Mouse (Mus musculus): ENCODE measurements around the gene Slc25a21.

GRCm38 (mm10) chr12:56829945-56830344 lies 367.3 kb downstream of the Slc25a21 start:
- no peak for TF ChIP-seq CTCF (IDR thresholded peaks at IDR 0.05; ENCODE audit: extremely low read depth, insufficient read length, insufficient replicate concordance, low read depth, low read length)
- TF ChIP-seq POLR2A (IDR thresholded peaks at IDR 0.05; ENCODE audit: low read depth, low read length), result no peak
